Mouse (Mus musculus) kidney, adult 18-20 months (tissue): ENCODE results near the gene Gp5.
"Not testable (repeated sequence)": the region's sequence is repeated elsewhere in the genome, so short reads cannot be mapped to it uniquely, and the experiment has no call there.

ENCODE experiments used
- DNase-seq: peaks from one replicate; pipeline ENCODE4 v3.0.0; 2021

Gp5 gene

GRCm38 (mm10) chr16:30310647-30311046, at the start of gene Gp5:
Gene Gp5, minus strand, starts transcription at chr16:30310779.
- DNase-seq, result no peak

DNA sequence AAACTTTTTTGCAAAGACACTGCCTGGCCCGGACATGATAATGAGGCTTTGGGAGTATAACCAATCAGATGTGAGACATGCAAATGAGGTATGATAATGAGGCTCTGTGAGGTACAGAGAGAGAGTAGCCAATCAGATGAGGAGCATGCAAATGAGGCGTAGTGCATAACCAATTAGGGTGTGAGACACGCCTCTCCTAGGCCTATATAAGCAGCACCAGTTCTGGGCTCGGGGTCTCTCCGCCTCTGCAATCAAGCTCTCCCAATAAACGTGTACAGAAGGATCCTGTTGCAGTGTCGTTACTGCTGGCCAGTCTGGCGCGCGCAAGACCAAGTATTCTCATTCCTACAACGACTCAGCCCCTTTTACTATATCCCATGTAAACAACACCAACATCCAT, 42.9 kb upstream of the Gp5 start:
- not testable (repeated sequence) for DNase-seq

GRCm38 (mm10) chr16:30314236-30314635, 3.7 kb upstream of the Gp5 start:
- no peak for DNase-seq

GRCm38 (mm10) chr16:30310171-30310515, 436 bp downstream of the Gp5 start:
- no peak for DNase-seq

- DNase-seq, result peak; percentile 13
These were observed 996 bp downstream of the Gp5 start for GRCm38 (mm10) chr16:30309395-30310170.

DNA sequence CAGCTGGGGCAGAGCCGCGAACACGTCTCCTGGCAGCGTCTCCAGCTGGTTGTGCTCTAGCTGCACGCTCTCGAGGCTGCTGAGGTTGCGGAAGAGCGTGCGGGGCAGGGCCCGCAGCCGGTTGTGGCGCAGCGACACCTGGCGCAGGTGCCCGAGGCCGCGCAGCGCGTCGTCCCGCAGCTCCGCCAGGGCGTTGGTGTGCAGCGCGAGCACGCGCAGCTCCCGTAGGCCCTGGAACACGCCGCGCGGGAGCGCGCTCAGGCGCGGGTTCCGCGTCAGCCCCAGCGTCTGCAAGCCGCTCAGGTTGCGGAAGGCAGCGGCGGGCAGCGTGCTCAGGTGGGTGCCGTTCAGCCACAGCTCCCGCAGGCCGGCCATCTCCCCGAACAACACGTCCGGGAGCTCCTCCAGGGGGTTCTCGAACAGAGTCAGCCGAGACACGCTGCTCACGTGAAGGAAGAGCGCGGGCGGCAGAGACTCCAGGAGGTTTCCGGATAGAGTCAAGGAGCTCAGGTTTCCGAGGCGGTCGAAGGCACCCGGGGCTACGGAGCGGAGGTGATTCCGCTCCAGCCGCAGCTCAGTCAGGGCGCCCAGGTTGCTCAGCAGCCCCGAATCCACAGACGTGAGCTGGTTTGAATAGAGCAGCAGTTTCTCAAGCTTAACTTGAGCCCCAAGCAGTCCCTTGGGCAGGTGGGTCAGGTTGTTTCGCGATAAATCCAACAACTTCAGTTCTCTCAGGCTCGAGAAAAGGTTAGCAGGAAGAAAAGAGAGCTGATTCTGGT, 1.8 kb downstream of the Gp5 start:
- peak; percentile 38 for DNase-seq

GRCm38 (mm10) chr16:30307961-30308615, 2.5 kb downstream of the Gp5 start:
- DNase-seq, result peak; percentile 21

DNA sequence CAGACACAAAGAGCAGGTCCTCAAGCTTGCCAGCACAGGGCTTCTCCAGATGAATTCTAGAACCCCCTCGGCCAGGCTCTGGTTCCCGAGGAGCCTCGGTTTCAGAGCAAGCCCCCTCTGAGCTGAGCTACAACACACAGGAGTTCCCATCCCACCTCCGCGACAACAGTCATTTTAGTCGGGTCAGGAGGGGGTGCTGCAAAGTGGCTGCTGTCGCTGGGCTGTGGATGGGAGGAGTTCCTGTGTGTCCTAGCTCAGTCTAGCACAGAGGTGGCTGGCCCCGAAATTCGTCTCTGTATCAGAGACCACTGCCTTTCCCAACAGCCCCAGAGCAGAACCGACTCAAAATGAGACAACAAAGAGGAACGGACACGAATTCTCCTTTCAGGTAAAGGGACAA, 3.3 kb downstream of the Gp5 start:
- no peak for DNase-seq

GRCm38 (mm10) chr16:30306102-30306501, 4.5 kb downstream of the Gp5 start:
- DNase-seq, result no peak

DNA sequence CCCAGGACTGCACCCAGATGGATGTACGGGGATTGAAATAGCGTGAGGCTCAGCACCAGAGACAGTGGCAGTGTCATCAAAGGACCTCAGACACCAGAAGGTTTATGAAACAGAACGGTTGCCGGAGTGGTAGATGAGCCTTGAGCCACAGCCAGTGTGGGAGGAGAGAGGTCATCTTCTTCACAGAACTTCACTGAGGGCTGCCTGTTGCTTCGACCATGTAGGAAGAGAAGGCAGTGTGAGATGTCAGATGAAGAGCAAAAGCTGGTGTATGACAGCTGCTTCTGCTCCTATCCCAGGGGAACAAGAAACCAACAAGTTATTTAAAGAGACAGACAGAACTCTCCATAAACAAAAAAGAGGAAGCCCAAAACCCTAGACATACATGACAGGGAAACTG, 6.3 kb downstream of the Gp5 start:
- DNase-seq, result no peak

DNA sequence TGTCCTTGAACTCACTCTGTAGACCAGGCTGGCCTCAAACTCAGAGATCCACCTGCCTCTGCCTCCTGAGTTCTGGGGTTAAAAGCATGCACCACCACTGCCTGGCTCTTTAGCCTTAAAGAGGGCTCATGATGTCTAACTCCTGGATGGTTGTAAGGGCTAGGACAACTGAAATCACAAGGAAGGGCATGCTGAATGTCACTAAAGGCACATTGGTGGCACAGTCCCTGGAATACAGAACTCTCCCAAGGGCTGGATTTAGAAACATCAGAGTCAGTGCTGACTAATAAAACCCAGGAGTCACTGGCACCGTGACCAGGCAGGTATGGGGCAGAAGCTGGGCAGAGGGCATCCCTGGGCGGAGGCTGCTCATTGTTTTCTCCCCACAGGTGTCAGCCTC, 7.2 kb downstream of the Gp5 start:
- DNase-seq, result no peak

GRCm38 (mm10) chr16:30302686-30303085, 7.9 kb downstream of the Gp5 start:
- DNase-seq, result no peak

GRCm38 (mm10) chr16:30299711-30300277, 10.8 kb downstream of the Gp5 start:
- no peak for DNase-seq

DNA sequence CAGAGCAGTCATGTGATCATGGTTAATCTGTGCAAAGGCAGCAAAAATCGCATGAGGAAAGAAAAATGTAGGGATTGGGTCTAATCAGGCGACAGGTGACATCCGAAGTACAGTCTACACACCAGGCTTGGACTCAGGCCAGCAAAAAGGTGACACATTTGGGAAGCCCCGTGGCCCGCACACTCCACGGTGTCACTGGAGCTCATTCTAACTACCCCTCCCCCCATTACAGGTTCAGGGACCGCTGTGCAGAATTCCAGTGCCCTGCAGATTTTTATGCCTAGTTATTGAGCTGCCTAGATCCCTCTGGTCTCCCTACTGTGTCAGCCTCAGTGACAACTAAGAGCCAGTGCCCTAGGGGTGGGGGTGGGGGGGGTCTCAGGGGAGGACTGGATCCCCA, 13.1 kb downstream of the Gp5 start:
- DNase-seq, result no peak

GRCm38 (mm10) chr16:30296601-30297275, 13.8 kb downstream of the Gp5 start:
- DNase-seq, result no peak

GRCm38 (mm10) chr16:30295106-30295505, 15.5 kb downstream of the Gp5 start:
- no peak for DNase-seq

- no peak for DNase-seq
These were observed 20.1 kb downstream of the Gp5 start for GRCm38 (mm10) chr16:30290436-30290835.

GRCm38 (mm10) chr16:30285701-30286100, 24.9 kb downstream of the Gp5 start:
- DNase-seq, result no peak

GRCm38 (mm10) chr16:30283743-30284337, 26.7 kb downstream of the Gp5 start:
- DNase-seq, result peak; percentile 59

GRCm38 (mm10) chr16:30282844-30283495, 27.6 kb downstream of the Gp5 start, which contains the start of gene Lrrc15:
Gene Lrrc15, minus strand, starts transcription at chr16:30283256.
- DNase-seq, result no peak

- no peak for DNase-seq
These were observed 29.8 kb downstream of the Gp5 start for GRCm38 (mm10) chr16:30280676-30281297.
